Mouse (Mus musculus): Measurements from ENCODE around the gene Gm8159. TPM values are rescaled to one million over a fixed set of nuclear protein-coding genes. Genes with fewer than 3 reads are reported as not detected.

Gm8159 gene
- not detected for total RNA-seq (2023)

GRCm38 (mm10) chr14:4632052-4632451 lies at the start of gene Gm8159:
TSS of gene Gm8159 (plus strand) at chr14:4632352.

GRCm38 (mm10) chr14:4663892-4664291 lies 31.7 kb downstream of the Gm8159 start, which contains the start of gene Gm3239:
TSS of gene Gm3239 (plus strand) at chr14:4664192.

Other genes with a start within 250 kb of the Gm8159 start
- gene Gm3159, start 234.8 kb upstream of the Gm8159 start, total RNA-seq (2023), result not detected
- not detected for gene Gm3164, start 216.9 kb upstream of the Gm8159 start, total RNA-seq (2023)
- gene Gm3173, start 201.4 kb upstream of the Gm8159 start, total RNA-seq (2023), result 3.4 TPM
- not detected for gene Gm3182, start 150.6 kb upstream of the Gm8159 start, total RNA-seq (2023)
- gene Gm3047, start 76.9 kb upstream of the Gm8159 start, total RNA-seq (2023), result not detected
- 0.34 TPM for gene Gm3239, start 31.8 kb downstream of the Gm8159 start, total RNA-seq (2023)
- gene Gm7876, start 76.9 kb downstream of the Gm8159 start, total RNA-seq (2023), result not detected
- gene Gm3252, start 94.4 kb downstream of the Gm8159 start, total RNA-seq (2023), result not detected
- not detected for gene Gm9602, start 144.0 kb downstream of the Gm8159 start, total RNA-seq (2023)
- gene Gm3269, start 205.8 kb downstream of the Gm8159 start, total RNA-seq (2023), result not detected
- gene Gm3264, start 223.2 kb downstream of the Gm8159 start, total RNA-seq (2023), result not detected

Measured in CD8-positive naive resting alpha-beta T cell, adult 57 days (primary cell).